Mouse (Mus musculus) CD4-positive helper T cell, adult 2 months (primary cell): ENCODE data around the gene Cnpy3.
A peak's percentile ranks its signal among the peaks of the same experiment; 100 is the strongest.
"Not testable (repeated sequence)": the region's sequence is repeated elsewhere in the genome, so short reads cannot be mapped to it uniquely, and the experiment has no call there.

Source experiments
- DNase-seq: peaks from one replicate; pipeline ENCODE4 v3.0.0-alpha.2; 2012; ENCODE audit warnings: low read depth, missing footprints, low spot score

Gene Cnpy3

DNA sequence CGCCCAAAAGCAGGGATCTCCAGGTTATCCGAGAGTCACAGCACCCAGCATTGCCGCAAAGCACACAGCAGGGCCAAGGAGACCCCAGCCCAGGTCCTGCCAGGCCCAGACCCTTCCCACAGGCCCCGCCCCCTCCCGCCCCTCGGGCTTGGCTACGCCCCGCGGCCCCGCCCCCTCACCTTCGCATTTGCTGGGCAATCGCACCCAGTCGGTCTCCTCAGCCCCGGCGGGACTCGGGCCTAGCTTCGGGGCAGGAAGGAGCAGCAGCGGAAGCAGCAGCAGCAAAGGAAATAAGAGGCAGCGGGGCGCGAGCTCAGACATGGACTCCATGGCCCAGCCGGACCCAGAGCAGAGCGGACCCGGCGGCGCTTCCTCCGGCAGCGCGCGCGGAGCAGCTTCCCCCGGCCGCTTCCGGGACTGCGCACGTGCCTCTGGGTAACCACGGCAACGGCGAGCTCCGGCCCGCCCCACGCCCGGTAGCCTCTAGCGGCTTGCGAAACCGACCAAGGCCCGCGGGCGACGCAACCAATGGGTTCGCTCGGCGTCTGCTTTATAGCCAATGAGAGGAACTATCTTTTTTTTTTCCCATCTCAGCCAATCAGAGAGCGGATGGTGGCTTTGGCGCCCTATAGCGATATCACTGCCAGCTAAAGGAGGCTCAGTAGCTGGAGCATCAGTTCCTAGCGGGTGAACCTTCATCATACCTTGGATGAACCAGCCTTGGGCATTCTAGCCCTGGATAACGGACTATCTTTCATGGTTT is at the start of gene Cnpy3:
TSS of gene Cnpy3 (minus strand) at position 421 of the 763 bp plus-strand sequence.
- DNase-seq: peak; percentile 100

GRCm38 (mm10) chr17:46801761-46802160 is 49.7 kb upstream of the Cnpy3 start:
- DNase-seq: no peak

DNA sequence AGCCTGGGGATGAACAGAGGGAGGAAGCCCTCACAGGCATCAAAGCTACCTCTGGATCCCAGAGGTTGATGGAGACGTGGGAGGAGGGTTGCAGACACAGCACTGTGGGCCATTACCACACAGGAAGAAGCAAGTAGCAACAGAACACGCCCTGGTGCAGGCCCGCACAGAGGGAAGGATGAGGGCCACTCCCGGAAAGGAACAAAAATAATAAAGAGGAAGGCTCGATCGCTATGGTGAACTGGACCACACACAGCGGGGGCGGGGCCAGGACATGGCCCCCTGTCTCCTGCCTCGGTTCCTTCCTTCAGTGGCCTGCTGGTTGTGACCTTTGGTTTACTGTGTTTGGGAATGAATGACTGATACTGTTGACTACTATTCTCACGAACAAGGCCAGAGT is 47.7 kb upstream of the Cnpy3 start:
- no peak for DNase-seq

DNA sequence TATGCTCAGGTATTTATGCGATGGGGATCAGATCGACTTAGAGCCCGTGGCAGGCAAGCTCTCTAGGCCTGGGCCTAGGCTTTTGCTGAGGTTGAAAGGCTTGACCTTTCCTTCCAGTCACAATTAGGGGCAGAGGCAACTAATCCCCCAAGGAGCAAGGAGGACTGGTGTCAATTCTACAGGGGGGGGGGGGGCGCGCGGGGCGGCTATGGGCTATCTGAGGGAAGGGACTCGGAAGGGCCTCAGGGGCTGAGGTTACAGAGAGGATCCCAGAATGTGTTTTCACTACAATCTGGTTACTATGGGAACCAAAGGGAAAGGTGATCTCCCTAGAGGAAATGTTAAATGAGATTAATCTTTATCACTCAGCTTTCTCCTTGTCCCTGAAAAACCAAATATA is 45.4 kb upstream of the Cnpy3 start:
- no peak for DNase-seq

GRCm38 (mm10) chr17:46796743-46797142 is 44.7 kb upstream of the Cnpy3 start:
- no peak for DNase-seq

DNA sequence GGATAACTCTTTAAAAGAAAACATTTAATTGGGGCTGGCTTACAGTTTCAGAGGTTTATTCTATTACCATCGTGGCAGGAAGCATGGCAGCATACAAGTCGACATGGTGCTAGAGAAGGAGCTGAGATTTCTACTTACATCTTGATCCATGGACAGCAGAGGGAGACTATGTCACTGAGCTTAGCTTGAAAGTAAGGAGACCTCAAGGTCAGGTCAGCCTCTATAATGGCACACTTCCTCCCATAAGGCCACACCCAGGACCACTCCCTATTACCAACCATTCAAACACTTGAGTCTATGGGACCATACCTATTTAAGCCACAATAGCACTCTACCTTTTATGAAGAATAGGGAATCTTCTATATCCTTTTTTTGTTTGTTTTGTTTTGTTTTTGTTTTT is 40.9 kb upstream of the Cnpy3 start:
- DNase-seq: no peak

DNA sequence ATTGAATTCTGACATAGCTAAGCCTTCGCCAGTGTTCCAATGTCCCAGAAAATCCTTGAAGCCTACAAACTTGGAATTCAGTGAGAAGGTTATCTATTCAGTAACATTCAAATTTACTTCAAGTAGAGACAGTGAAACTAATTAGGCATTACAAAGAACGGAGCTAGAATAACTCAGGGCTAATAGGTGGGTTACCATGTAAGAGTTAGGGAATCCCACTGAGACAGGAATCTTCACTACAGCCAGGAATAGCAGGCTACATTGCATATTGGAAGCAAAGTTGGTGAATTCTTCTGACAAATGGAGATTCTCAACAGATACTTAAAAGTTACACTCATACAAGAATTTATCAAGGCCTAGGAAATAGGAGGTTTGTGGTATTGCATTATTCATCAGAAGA is 36.0 kb upstream of the Cnpy3 start:
- DNase-seq: not testable (repeated sequence)

DNA sequence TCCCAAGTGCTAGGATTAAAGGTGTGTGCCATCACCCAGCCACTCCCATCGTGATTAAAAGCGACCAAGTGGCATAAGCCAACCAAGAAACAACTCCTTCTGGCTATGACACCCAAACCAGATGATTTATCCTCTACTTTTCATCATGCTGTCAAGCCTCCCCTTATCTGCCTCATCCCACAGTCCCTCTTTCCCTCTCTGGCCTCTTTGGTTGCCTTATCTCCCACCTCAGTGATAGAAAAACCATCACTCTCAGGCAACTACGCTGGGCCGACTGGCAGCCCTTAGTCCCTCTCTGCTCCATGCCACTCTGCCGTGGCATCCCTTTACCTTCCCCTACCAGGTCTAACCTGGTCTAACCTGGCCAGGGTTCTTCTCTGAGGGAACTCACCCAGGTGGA is 34.9 kb upstream of the Cnpy3 start:
- no peak for DNase-seq

DNA sequence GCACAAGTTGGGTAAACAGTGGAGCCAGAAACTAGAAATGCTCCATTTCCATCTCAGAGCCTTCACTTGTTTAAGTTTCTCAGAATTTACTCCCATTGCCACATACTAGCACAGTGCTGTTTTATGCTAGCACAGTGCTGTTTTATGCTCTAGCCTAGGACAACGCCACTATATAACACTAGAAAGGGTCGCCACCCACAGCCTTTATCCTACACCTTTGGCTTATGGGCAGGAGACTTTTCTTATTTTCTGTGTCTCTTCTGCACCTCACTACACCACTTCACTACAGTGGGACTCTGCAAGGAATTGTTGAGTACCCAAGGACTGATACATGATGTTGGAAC is 31.2 kb upstream of the Cnpy3 start:
- no peak for DNase-seq

GRCm38 (mm10) chr17:46782341-46783221 is 30.6 kb upstream of the Cnpy3 start, which contains the start of gene Rpl7l1:
Rpl7l1 (minus strand) TSS chr17:46782672.
- DNase-seq: peak; percentile 94

- DNase-seq: no peak
Observed at GRCm38 (mm10) chr17:46781876-46782275, 29.9 kb upstream of the Cnpy3 start.

DNA sequence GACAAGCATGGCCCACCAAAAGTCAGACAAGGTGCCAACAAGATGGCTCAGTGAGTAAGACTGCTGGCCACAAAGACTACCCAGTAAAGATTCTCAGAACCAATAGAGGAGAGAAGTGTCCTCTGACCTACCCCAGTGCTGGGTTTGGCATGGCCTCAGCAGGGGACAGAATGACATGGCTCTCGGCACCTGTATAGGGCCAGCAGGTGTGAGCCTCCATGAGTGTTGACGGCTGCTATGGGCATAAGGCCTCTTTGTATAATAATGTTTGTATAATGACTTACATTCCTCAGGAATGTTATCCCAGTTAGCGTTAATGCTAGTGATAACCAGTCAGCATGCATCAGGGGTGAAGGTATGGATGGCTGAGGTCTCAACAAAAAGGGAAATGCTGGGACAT is 24.1 kb upstream of the Cnpy3 start:
- DNase-seq: no peak

DNA sequence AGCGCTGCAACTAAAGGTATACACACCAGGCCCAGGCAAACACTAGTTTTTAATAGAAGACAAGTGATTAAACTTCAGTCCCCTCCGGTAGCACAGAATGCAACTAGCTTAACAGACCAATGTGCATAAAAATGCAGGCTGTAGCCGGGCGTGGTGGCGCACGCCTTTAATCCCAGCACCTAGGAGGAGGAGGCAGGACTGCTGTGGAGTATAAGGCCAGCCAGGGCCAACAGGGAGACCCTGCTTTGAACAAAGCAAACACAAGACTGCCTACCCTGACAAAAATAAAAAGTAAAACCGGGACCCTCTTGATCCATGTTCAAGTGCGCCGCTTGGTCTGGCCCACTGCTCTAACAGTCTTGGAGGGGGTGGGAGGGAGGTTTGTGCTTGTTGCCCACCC is 23.1 kb upstream of the Cnpy3 start:
- no peak for DNase-seq

DNA sequence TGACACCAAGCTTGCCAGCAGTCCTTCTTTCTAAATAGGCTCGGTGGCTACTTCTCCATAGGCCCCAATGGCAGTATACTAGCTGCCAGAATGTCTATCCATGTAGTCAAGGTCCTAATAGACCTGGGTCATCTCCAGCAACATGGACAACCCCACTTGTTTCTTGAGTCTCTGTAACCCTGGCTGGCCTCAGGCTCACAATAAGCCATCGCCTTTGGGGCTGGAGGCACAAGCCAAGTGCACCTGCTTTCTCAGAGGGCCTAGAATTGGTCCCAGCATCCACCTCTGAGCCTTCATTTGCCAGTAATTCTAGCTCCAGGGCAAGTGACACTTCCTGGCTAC is 22.1 kb upstream of the Cnpy3 start:
- DNase-seq: no peak

DNA sequence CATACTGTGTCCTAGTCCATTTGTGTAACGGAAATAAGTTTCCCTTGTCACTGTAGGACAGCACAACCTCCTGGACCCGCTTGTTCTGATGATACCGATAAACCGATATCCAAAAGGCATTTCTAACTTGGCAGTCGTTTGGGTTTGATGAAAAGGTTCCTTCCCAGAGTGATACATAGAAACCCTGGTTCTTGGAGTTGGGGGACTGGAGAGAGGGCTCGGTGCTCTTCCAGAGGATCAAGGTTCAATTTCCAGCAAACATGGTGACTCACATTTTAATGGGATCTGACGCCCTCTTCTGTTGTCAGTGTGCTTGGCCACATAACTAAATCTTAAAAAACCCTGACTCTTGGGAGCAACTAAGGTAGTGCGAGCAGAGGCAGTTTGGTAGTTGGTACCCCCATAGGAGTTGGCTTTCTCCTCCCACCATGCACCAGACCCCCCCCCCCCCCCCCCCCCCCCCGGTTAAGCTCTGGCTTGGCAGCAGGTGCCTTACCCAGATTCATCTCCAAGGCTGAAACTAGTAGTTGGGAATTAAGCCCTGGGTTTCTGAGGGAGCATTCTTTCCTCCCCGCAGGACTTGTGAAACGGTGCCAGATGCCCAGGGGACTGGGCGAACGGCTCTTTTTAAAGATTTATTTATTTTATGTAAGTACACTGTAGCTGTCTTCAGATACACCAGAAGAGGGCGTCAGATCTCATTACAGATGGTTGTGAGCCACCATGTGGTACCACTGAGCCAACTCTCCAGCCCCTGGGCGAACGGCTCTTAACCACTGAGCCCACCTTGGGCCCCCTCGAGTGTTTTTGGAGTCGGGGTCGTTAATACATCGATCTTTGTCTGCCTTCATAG is 21.5 kb upstream of the Cnpy3 start:
- peak; percentile 34 for DNase-seq

- DNase-seq: peak; percentile 86
Observed at GRCm38 (mm10) chr17:46772404-46773277, 20.6 kb upstream of the Cnpy3 start, which contains the start of gene 2310039H08Rik. 2310039H08Rik (plus strand) TSS chr17:46772635.

- DNase-seq: no peak
Observed at GRCm38 (mm10) chr17:46772038-46772403, 20.0 kb upstream of the Cnpy3 start.

- DNase-seq: no peak
Observed at GRCm38 (mm10) chr17:46771616-46772015, 19.6 kb upstream of the Cnpy3 start.

DNA sequence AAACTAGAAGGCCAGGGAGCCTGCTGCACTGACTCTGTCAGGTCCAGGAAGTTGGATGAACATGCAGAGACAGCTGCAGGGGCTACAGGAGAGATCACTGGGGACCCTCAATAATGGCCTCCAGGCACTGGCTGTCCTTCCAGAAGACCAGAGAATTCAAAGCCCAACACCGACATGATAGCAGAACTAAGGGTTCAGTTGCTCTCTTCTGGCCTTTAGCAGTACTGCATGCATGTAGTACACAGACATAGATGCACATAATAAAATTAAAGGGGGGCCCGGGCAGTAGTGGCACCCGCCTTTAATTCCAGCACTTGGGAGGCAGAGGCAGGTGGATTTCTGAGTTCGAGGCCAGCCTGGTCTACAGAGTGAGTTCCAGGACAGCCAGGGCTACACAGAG is 19.0 kb upstream of the Cnpy3 start:
- DNase-seq: no peak

- no peak for DNase-seq
Observed at GRCm38 (mm10) chr17:46770546-46770945, 18.5 kb upstream of the Cnpy3 start.

GRCm38 (mm10) chr17:46767868-46768267 is 15.9 kb upstream of the Cnpy3 start:
- no peak for DNase-seq
